Mouse (Mus musculus) cerebellum, postnatal 25 days (tissue): ENCODE data around the gene Itga3.

ENCODE experiments used
- DNase-seq, 2 experiments: peaks; one replicate each; pipeline ENCODE4 v3.0.0; 2021; ENCODE audit warnings: mixed read lengths in 2 of 2

Gene Itga3

DNA sequence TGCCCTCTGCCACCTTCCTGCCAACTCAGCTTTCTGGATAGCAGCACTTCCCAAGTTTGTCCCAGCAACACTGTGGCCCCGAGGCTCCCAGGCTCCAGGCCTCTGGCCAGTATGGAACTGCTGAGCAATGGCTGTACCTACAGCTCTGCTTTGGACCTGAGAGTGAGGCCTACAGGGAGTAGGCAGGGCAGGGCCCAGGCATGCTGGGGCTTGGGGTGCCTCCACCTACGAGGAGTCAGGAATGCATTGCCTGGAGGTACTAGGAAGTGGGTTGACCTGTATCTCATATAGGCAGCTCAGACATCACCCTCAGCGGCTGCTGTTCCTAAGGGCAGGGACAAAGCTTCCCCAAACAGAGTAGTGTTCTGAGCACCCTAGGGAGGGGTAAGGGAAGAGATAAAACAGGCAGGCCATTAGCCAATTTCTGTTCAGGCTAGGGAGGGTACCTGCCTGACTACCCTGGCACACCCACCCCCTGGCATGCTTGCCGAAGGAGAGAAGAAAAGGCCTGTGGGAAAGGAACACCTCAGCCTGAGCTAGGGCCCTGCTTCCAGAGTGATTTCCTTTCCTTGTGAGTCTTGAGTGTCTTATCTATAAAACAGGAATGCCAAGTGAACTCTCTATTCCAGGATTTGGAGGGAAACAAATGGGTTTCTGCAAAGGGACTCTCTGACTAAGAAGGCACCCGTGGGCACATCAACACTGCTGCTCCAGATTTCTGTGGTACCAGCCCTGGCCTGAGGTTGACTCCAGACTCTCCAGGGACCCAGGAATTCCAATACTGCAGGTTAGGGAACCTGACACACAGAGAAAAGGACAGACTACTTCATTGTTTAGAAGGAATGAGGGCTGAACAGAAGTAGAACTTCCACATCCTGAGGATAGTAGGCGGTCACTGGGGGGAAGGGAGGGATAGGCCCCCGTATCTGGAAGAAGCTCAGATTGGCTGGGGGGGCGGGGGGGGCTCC is 6.2 kb downstream of the Itga3 start:
- DNase-seq, result peak in 1 of 2 experiments; percentile 13

DNA sequence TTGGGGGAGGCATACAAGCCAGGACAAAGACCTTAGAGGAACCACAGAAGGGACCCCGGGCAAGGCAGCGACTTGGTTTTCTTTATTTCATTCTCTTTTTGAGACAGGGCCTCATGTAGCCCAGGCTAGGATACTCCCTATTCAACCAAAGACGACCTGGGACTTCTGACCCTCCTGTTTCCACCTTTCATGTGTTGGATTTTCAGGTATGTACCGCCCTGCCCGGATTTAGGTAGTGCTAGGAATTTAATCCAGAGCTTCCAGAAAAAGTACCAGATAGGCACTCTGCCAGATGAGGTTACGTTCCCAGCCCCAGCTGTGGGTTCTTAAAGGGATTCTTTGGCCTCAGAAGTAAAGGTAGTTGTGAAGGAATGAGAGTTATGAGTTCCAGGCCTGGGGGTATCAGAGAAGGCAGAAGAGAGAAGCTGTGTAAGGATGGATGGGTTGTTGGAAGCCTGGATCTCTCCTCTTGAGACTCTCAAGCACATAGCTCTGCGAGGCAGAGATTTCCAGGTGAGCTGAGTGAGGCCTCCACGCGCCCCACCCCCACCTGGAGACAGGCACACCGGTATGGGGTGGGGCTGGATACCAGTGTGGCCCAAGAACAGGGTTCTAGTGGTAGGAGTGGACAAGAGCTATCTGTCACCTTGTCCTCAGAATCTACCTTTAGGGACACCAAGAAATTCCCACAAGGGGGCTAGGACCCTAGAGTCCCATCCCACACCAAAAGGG is 7.2 kb downstream of the Itga3 start:
- no peak for DNase-seq

DNA sequence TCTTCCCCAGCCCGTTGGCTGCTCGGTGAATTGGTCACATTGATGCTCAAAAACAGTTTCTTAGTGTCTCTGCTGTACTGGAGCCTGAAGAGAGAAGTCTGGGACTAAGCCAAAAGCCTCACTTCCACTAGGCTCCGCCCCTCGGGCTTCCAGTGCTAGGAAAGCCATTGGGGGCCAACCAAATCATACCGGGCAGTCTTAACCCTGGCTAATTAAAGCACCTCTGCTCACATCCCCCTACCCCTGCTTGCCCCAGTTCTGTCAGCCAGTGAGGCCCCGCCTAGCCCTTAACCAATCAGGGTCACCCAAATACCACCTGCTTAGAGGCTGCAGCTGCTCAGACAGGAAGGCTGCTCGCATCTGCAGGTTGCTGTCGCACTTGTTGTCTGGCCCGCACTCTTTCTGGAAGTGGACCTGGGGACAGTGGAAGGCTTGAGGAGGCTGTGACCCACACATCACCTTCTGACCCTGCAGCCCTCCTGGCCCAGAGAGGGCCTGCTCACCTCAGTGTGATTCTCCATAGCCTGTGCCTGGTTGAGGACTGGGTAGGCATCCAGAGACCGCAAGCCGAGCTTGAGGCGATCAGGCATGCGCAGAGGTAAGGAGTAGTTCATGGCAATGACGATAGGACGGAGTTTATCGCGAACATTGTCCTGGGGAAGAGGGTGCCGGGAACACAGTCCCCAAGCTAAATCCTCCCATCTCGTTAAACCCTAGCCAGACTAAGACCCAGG is 19.7 kb downstream of the Itga3 start:
- DNase-seq, result peak in 1 of 2 experiments; percentile 11

DNA sequence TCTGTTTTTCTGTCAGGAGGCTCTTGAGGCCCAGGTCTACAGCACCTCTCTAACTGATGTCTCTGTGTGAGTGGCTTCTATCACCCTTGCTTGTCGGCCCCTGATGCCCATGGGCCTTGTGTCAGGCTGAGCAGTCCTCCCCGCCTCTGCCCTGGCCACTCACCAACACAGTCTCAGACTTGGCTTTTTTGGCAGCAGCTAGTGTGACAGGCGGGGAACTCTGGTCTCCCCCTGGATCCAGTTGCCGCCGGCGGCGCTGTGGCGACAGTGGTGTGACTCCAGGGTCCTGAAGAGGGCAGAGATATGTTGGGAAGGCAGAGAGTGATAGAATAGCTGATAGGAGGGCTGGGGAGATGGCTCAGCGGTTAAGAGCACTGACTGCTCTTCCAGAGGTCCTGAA is 23.5 kb downstream of the Itga3 start:
- peak in 1 of 2 experiments; percentile 7 for DNase-seq

DNA sequence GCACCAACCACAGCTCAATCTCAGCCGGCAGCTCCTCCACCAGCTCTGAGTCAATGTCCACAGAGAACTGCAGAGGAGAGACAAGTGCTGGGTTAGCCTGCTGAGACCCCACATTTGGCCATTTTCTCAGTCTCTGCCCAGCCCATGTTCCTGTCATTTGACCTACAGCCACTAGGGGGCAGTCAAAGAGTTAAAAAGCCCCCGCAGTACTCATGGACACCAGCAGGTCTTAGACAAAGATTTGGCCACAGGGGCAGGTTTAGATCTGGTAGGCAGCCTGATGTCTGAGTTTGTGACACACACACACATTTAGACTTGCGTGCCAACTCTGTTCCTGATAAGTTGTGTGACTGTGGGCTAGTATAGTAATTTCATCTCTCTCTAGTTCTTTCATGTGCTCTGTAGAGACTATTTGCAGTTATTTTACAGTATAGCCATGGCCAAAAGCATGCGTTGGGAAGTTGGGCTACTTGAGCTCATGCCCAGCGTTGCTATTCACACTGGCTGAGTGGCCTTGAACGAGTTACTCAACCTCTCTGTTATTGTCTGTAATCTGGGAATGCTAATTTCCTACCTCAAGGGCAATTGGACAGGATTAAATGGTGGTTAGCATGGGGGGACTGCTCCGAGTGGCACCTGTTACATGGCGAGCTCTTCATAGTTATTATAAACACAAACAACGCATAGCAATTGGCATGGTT is 29.5 kb downstream of the Itga3 start:
- DNase-seq, result peak; percentile 69 to 75

DNA sequence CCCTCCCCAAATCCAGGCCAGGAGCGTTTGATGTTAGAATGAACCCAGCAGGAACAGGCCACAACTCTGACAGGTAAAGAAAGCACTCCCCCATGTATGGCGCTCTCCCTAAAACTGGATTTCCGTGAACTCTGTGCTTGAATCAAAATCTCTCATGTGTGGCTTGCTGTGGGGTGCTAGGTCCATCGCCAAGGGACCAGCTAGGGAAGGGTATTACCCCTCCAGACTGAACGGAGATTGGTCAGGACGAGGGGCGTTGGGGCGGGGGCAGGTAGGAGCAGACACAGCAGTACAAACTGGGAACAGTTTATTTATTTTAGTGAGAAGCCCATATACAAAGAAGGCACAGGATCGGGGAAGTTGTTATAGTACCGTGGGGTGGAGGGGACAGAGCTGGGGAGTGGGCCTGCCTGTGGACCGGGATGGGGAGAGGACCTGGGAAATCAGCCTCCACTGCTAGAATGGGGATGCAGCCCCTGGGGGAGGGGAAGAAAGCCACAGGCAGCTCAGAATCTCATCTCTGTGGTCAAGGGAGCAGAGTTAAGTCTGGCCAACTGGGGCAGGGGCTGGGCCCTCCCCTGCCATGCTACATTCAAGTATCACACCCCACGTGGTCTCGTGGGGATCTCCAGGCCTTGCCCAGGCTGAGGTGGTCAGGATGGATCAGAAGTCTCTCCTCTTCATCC is 32.3 kb downstream of the Itga3 start:
- peak in 1 of 2 experiments; percentile 14 for DNase-seq

DNA sequence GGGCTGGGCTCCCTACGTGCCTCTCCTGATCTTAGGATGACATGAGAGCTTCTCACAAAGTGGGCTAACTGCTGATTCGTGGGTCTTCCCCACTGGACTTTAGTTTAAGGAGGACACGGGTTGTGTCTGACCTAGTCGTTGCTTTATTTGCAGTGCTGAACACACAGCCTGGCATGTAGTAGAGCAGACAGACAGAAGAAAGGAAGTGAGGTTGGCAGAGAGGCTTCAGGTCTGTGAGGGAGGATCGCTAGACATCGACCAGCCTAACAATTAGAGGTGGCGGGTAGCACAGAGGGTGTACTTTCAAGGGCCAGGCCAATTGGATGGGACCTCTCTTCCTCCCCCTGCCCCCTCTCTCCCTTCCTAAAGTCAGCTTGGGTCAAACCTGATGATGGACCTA is 33.0 kb downstream of the Itga3 start:
- peak; percentile 6 to 18 for DNase-seq

DNA sequence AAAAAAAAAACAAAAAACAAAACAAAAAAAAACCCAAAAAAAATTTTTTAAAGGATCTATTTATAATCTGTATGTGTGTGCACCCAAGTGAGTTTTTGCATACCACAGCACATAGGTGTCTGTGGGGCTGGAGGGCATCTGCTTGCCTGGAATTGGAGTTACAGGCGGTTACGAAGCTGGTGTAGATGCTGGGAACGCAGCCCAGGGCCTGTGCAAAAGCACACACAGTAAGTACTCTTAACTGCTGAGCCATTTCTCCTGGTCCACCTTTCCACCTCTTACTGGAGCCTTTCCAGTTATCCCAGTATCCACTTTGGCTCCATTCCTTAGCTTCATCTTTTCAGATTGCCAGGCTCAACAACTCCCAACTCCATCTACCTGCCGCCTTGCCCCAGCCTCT is 33.5 kb downstream of the Itga3 start:
- peak; percentile 11 to 26 for DNase-seq

DNA sequence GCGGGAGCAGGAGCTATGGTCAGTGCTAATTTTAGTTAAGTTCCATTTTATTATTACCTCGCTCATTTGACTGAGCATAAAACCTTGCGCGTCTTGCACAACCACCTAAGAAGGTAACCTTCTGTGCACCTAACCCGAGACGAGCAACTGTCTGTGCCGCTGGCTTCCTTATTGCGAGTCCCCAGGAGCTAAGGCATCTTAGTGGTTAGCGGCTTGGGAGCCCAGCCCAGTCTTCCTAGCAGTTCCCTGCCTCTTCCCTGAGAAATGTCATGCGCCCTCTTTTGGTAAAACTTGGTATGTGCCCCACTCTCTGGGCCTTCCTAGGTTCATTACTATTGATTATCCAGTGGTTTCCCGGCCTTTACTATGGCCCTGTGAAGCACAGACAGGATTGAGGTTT is 34.5 kb downstream of the Itga3 start:
- DNase-seq, result peak; percentile 88 to 92

DNA sequence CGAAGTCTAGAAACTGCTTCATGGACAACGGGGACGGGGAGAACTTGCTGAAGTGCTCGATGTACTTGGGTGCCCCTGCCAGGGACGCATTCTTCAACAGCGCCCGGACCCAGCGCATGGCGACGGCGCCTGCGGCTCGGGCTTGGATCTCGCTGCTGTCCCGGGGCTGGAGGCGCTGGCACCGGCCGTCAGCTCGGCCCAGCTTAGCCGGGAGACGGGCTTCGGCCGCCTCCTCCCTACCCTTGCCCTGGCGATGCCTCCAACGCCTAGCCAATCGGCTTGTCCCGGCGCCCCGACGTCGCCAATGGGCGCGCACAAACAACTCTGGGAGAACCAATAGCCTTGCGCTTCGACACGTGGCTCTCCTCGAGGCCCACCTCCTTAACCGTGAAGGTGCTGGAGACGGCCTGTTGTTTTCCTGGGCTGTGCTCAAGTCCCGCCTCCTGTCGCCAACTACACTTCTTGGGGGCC is 35.4 kb downstream of the Itga3 start, which contains the start of gene Pdk2:
Gene Pdk2, minus strand, starts transcription at position 216 of the 471 bp plus-strand sequence.
- peak; percentile 96 to 97 for DNase-seq

DNA sequence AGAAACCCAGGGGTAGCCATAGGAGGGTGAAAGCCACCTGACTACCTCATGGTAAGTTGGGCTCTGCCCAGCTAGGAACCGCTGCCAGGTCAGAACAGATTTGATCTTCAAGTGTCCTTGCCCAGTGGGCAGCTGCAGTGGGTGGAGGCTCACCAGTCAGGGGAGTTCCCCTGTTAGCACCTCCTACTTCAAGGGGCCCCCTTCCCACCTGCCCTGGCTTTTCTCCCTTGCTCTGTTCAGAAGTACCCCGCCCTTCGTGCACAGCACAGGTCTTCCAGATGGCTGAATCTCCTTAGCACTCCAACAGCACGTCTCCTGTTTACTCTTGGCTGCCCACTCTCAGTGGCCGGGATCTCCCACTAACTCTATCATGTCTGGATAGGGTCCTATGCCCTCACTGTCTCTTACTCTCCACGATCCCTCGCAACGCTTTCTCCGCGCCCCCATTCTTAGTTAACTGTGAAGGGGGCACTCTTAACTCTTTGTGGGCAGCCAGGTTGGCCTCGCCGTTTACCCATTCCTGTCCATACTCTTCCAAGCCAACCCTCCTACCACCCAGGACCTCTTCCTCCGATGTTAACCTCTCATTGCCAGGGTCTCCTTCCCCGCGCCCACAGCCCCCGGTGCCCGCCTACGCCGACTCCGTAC is 36.0 kb downstream of the Itga3 start:
- peak; percentile 86 for DNase-seq

DNA sequence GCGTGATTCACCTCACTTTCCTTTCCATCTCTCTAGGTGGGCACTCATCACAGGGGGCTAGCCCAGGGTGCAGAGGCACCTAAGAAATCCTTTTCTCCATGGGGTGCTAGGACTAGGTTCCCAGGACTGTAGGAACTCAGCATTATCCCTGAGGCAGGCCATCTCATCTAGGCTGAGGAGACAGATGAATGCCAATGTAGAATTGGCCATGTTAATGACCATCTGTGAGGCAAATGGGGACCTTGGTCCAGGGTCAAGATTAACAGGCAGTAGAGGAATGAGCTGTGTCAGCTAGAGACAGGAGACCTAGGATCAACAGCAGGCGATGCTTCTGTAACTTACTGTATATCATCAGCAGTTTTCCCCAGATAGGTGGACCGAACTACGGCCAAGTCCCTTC is 36.8 kb downstream of the Itga3 start:
- DNase-seq, result peak; percentile 73 to 76

DNA sequence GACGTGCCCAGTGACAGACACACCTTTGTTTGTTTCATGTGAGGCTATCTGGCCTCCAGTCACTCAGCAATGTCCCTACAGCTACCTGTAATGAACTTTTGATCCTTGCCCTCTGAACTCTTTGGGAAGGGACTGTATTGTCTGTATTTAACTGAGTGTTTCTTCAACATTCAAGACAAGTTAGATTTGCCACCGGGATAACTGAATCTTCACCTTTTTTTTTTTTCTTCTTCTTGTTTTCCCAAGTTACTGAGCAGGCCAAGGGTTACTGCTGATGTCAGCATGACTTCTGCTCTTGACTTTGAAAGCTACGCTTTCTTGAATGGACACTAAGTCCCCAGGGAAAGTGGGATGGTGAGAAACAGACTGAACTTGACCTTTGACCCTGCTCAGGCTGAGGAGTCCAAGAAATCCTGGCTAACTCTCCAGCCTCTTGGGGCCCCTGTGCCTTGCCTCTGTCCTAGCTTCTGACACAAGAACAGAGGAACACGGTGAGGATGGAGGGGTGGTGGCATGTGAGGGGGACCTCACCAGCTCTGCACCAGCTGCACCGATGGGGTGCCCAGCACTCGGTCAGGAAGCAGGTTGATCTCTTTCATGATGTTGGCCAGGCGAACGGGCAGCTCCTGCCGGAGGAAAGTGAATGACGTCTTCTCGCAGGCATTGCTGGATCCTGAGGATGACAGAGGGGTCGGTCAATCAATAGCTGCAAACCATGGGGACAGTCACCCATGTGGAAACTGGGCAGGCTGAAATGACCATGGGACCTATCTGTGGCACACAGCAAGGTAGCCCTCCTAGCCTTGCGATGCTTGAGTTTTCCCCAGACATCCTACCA is 37.6 kb downstream of the Itga3 start:
- peak in 1 of 2 experiments; percentile 55 for DNase-seq

DNA sequence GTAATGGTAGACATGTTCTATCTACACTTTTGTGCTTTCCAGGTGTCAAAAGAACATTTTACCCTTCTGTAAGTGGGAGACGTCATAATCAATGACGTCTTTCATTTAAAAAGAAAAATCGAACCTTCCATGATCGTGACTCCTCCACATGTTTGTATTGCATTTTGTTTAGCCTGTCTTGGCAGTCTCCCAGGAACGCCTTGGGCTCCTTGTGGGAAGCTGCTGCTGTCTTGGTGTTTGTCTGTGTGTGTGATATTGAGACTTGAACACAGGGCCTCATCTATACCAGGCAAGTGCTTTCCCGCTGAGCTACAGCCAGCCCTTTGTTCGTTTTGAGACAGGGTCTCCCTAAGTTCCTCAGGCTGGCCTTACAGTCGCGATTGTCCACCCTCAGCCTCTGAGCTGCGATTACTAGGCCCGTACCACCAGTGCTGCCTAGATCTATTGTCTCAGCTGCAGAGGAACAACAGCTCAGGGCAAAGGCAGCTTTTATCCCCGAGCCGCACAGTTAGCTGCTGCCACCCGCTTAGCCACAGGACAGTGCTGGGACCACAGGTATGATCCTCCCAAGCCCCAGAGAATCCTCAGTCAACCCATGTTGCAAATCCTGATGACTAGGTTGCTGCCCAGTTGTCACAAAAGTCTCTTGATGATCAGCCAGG is 38.3 kb downstream of the Itga3 start:
- peak; percentile 48 to 59 for DNase-seq

DNA sequence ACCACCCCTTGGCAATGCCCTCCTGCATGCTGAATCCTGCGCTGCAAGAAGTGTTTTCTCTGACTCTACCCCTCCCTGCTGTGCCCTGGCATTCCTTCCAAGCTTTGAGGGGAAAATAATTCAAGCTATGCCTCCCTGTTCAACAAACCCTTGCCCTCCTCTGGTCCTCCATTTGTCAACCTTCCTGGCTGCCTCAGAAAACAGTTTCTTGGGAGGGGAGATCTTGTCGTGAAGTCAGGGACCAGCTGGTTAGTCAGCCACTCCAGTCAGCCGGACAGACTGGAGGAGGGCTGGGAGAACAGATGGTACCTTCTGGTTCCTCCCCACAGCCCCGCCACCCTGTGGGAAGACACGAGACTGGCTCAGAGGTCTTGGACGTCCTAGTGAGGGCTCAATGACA is 39.3 kb downstream of the Itga3 start:
- peak; percentile 87 for DNase-seq

DNA sequence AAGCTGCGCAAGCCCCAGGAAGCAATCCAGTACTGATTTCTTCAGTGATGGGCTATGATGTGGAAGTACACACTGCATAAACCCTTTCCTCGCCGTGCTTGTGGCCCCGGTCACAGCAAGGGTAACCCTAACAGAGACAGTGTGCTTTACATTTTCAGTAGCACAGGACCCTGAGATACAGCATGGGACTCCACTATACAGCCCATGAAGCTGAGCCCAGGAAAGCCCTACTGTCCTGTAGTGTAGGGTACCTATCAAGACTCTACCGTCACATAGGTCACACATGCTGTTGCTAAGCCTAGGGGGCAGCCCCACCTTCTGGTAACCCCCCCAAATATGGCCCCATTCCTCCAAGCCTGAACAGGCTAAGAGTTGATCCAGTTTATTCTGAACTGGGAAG is 40.1 kb downstream of the Itga3 start:
- peak in 1 of 2 experiments; percentile 27 for DNase-seq

DNA sequence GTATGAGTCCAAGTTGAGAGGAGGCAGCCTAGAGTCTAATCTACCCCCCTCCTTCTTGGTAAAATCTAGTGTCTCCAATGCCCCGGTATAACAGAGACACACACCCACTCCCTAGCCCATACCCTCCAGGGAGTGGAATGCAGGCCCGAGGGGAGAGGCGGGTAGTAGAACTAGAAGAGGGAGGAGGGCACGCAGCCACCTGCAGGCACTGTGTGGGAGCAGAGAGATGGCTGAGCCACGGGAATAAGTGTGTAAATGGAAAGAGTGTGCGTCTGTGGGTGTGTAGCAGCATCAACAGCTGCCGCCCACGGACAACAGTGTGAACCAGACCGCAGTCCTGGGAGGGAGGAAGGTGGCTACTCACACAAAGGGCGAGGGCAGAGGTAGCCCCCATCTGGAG is 41.7 kb downstream of the Itga3 start:
- no peak for DNase-seq

DNA sequence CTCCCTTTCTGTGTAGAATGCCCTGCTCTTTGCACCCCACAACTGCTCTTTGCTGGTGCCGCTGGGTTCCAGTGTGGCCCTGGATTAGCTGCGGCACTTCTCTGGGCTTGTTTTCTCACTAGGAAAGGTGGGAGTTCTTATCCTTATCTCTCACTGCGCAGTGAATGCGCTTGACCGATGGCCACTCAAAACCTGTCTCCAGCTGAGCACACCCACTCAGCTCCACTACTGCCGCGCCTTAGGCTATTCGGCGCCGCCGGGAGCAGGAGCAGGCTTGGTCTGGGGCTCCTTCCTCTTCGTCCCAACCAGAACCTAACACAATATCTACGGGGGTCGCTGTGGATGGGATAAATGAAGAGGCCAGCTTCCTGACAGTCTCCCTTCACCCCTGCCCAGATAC is 43.0 kb downstream of the Itga3 start:
- DNase-seq, result peak in 1 of 2 experiments; percentile 16

DNA sequence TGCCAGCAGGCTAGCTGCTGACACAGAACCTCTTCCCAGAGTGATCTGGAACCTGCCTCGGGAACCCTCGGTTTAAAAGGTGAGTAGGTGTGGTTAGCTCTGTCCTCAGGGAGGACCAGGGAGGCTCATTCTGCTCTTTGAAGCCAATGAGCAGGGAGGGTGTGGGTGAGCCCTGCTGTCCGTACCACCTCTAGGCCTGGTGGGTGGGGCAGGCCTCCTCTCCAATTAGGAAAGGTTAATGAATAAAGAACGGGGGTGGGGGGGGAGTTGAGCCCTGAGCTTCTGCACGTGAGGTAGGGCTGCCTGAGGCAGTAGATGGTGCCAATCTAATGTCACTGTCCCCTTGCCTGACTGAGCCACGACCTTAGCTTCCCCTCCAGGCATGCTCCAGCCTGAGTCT is 43.7 kb downstream of the Itga3 start:
- DNase-seq, result peak in 1 of 2 experiments; percentile 20
